Mouse (Mus musculus) retina, embryonic 14.5 days (tissue): ENCODE data around the gene Ust.

Source experiments
- DNase-seq: peaks from one replicate; pipeline ENCODE4 v3.0.0-alpha.2; 2015; ENCODE audit warnings: low spot score

Ust gene

GRCm38 (mm10) chr10:8176351-8177053, 342.1 kb downstream of the Ust start:
- no peak for DNase-seq

GRCm38 (mm10) chr10:8176008-8176350, 342.6 kb downstream of the Ust start:
- DNase-seq = no peak

GRCm38 (mm10) chr10:8174697-8175096, 343.9 kb downstream of the Ust start:
- no peak for DNase-seq

GRCm38 (mm10) chr10:8174230-8174629, 344.4 kb downstream of the Ust start:
- DNase-seq = no peak

- DNase-seq = no peak
These were observed 345.6 kb downstream of the Ust start for GRCm38 (mm10) chr10:8173032-8173431.

- no peak for DNase-seq
These were observed 347.1 kb downstream of the Ust start for GRCm38 (mm10) chr10:8171556-8171955.
